Mouse (Mus musculus) liver, postnatal 0 days (tissue): ENCODE results near the gene Col23a1. TPM values are rescaled to one million over a fixed set of nuclear protein-coding genes. Genes with fewer than 3 reads are reported as not detected.
A peak's percentile ranks its signal among the peaks of the same experiment; 100 is the strongest.

Experiments used
- ATAC-seq: fragments of 200-750 bp; cut with Nextera tagmentation; 2 replicates; pipeline ENCODE4 v1.8.0; 2017; ENCODE audit warnings: mild to moderate bottlenecking, moderate library complexity
- DNase-seq: peaks from one replicate; pipeline ENCODE4 v3.0.0-alpha.2; 2016
- H3K27ac ChIP-seq: fragments of 300-500 bp; sonication (generic); 2 replicates; pipeline ENCODE4 v1.5.1; 2014; ENCODE audit warnings: antibody characterized with exemption, moderate library complexity, mild to moderate bottlenecking, low read depth
- H3K27me3 ChIP-seq: fragments of 300-500 bp; sonication (generic); 2 replicates; pipeline ENCODE4 v1.6.1; 2014; ENCODE audit warnings: low read length, control low read depth, mixed read lengths; ENCODE audit not compliant: insufficient read depth
- H3K36me3 ChIP-seq: fragments of 300-500 bp; sonication (generic); replicated peaks from 2 replicates; pipeline ENCODE4 v1.6.1; 2014; ENCODE audit warnings: mild to moderate bottlenecking, control low read depth, low read length, moderate library complexity, mixed read lengths; ENCODE audit not compliant: insufficient read depth
- H3K4me1 ChIP-seq: fragments of 300-500 bp; sonication (generic); 2 replicates; pipeline ENCODE4 v1.6.1; 2014; ENCODE audit warnings: antibody characterized with exemption, mild to moderate bottlenecking, control low read depth; ENCODE audit not compliant: insufficient read depth
- H3K4me2 ChIP-seq: fragments of 300-500 bp; sonication (generic); 2 replicates; pipeline ENCODE4 v1.6.1; 2014; ENCODE audit warnings: low read depth, mild to moderate bottlenecking, low read length, moderate library complexity, mixed read lengths
- H3K4me3 ChIP-seq: fragments of 300-500 bp; sonication (generic); 2 replicates; pipeline ENCODE4 v1.5.1; 2014; ENCODE audit warnings: low read depth, low read length
- H3K9ac ChIP-seq: fragments of 300-500 bp; sonication (generic); replicated peaks from 2 replicates; pipeline ENCODE4 v1.6.1; 2014; ENCODE audit warnings: mild to moderate bottlenecking, moderate library complexity
- H3K9me3 ChIP-seq: fragments of 300-500 bp; sonication (generic); 2 replicates; pipeline ENCODE4 v1.6.1; 2016; ENCODE audit warnings: mild to moderate bottlenecking, control low read depth, low read length, mixed read lengths
- CTCF ChIP-seq: sonication (generic); IDR thresholded peaks from 2 replicates; pipeline ENCODE4 v1.5.1; 2016; ENCODE audit warnings: antibody characterized with exemption, low read depth
- EP300 ChIP-seq: IDR thresholded peaks from 2 replicates; pipeline ENCODE4 v1.6.1; 2016; ENCODE audit warnings: antibody characterized with exemption, low read depth, mild to moderate bottlenecking
- WGBS: fragments of 180-500 bp; shearing (Covaris S2); extraction: QIAGEN DNeasy Blood & Tissue Kit; methylation state at CpG from one replicate; pipeline ENCODE4 v1.1.7; 2014; ENCODE audit not compliant: insufficient replicate concordance; 5-methylcytosine and 5-hydroxymethylcytosine counted together
- polyA plus RNA-seq: library from polyadenylated mRNA; unstranded; fragments of >200 nt; fragmentation: Nextera tagmentation; extraction: Ambion mirVana; gene quantifications from 2 replicates; pipeline ENCODE4 v1.2.1, GENCODE M21; 2015

Gene Col23a1
- polyA plus RNA-seq, 1 experiment from 2014 or later, result 0.13 TPM

DNA sequence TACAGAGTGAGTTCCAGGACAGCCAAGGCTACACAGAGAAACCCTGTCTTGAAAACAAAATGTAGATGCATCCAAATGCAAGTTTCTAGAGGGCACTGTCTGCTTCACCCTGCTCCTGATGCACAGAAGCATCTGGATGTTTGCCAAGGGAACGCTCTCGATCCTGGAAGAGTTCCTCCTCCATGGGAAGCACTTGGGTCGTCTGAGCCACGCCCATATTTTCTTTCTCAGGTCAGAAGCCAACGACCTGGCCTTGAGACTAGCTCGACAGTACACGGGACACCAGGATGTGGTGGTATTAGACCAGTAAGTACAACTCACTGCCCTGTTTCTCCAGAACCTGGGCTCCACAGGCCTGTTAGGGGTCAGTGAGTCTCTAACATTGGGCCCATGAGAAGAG is 301.4 kb downstream of the Col23a1 start:
- H3K27ac ChIP-seq, result no peak overlapping the region
- no peak overlapping the region for H3K9ac ChIP-seq
- no peak overlapping the region for H3K4me2 ChIP-seq
- H3K27me3 ChIP-seq, result no peaks in the 10 kb centered on the region
- TF ChIP-seq CTCF (no peak), EP300 (no peak)
- H3K4me1 ChIP-seq, result peaks cover 6% of the 10 kb centered on the region; the same call in 1 of the 2 replicates
- WGBS, result 65% methylated on average over 7 of the region's 7 CpGs
- H3K9me3 ChIP-seq, result no peaks in the 10 kb centered on the region
- ATAC-seq, result no peak
- DNase-seq, result no peak
- peaks cover 81% of the 10 kb centered on the region for H3K36me3 ChIP-seq
- no peak overlapping the region for H3K4me3 ChIP-seq

DNA sequence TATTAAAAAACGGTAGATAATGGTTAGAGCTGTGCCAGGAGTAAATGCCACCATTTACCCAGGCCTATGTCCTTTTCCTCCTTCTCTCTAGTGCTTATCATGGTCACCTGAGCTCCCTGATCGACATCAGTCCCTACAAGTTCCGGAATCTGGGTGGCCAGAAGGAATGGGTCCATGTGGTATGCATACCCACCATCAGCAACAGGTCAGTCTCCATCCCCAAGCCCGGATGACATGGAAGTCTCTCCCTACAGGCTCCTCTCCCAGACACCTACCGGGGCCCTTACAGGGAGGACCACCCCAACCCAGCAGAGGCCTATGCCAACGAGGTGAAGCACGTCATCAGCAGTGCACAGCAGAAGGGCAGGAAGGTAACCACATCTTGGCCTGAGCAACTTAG is 302.2 kb downstream of the Col23a1 start:
- Histone ChIP-seq H3K27me3 (no peaks in the 10 kb centered on the region), H3K4me1 (no peaks in the 10 kb centered on the region; the same call in 1 of the 2 replicates), H3K36me3 (peaks cover 87% of the 10 kb centered on the region), H3K4me2 (no peak overlapping the region), H3K9me3 (no peaks in the 10 kb centered on the region), H3K4me3 (no peak overlapping the region), H3K27ac (no peak overlapping the region), H3K9ac (no peak overlapping the region)
- TF ChIP-seq CTCF (no peak), EP300 (no peak)
- no peak for ATAC-seq
- DNase-seq, result no peak
- 82% methylated on average over 7 of the region's 7 CpGs for WGBS

DNA sequence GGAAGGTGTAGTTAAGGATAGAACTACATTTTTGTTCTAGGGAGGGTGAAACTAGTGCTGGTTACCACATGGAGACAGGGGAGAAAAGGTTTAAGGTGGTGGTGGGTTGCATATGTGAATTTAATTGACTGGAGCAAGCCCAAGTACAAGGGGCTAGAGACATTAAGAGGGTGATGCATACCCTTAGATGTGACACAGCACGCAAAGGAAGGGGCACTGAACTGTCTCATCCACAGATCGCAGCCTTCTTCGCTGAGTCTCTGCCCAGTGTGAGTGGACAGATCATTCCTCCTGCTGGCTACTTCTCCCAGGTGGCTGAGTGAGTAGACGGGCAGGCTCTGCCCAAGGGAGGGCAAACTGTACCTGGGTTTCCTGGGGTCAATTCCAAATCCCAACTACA is 303.6 kb downstream of the Col23a1 start:
- Histone ChIP-seq H3K9ac (no peak overlapping the region), H3K27ac (no peak overlapping the region), H3K9me3 (no peaks in the 10 kb centered on the region), H3K36me3 (peaks cover 89% of the 10 kb centered on the region), H3K4me1 (no peaks in the 10 kb centered on the region), H3K27me3 (no peaks in the 10 kb centered on the region), H3K4me3 (no peak overlapping the region), H3K4me2 (no peak overlapping the region)
- TF ChIP-seq CTCF (no peak), EP300 (no peak)
- ATAC-seq (no peak), DNase-seq (no peak)
- WGBS, result 95% methylated on average over 4 of the region's 4 CpGs

DNA sequence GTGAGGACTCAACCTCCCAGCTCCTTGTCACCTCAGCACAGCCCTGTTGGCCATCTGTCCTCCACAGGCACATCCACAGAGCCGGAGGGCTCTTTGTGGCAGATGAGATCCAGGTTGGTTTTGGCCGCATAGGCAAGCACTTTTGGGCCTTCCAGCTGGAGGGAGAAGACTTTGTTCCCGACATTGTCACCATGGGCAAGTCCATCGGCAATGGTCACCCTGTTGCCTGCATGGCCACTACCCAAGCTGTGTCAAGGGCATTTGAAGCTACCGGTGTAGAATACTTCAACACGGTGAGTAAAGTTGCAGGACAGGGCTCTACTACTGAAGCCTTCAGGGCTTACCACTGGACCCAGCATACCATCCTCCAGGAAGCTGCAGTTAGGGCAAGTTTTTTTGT is 304.1 kb downstream of the Col23a1 start:
- Histone ChIP-seq H3K4me1 (no peaks in the 10 kb centered on the region), H3K9ac (no peak overlapping the region), H3K27ac (no peak overlapping the region), H3K36me3 (peaks cover 91% of the 10 kb centered on the region), H3K4me3 (no peak overlapping the region), H3K27me3 (no peaks in the 10 kb centered on the region), H3K9me3 (no peaks in the 10 kb centered on the region), H3K4me2 (no peak overlapping the region)
- TF ChIP-seq EP300 (no peak), CTCF (no peak)
- 86% methylated on average over 6 of the region's 6 CpGs for WGBS
- DNase-seq, result no peak
- ATAC-seq, result peak; percentile 7; the same call in 1 of the 2 replicates

DNA sequence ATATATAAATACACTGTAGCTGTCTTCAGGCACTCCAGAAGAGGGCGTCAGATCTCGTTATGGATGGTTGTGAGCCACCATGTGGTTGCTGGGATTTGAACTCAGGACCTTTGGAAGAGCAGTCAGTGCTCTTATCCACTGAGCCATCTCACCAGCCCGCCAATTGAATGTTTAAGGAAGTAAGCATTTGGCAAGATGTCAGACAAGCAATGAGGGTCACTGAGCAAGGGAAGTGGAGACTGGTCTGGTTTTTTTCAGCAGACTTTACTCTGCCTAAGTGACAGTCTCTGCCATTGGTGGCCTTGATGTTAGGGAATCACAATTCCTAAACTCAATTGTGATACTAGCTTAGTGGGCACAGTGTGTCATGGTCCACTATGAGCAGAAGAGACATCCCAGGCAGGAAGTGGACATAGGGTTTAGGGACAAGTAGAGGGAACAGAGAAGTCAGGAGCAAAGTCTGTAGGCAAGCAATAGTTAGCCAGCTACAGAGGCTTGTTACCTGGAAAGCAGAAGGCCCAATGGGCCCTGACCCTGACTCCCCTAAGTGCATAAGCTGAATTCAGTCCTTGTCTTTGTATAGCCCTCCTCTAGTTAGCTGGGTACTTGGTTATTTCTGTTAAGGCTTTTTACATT is 305.1 kb downstream of the Col23a1 start:
- 46% methylated on average over 3 of the region's 3 CpGs for WGBS
- Histone ChIP-seq H3K4me1 (no peaks in the 10 kb centered on the region), H3K36me3 (peaks cover 92% of the 10 kb centered on the region), H3K9ac (no peak overlapping the region), H3K4me2 (no peak overlapping the region), H3K27ac (peak overlapping the region; percentile 26), H3K27me3 (no peaks in the 10 kb centered on the region), H3K9me3 (no peaks in the 10 kb centered on the region), H3K4me3 (no peak overlapping the region)
- TF ChIP-seq EP300 (no peak), CTCF (no peak)
- DNase-seq (no peak), ATAC-seq (peak; percentile 12; the same call in 1 of the 2 replicates)

DNA sequence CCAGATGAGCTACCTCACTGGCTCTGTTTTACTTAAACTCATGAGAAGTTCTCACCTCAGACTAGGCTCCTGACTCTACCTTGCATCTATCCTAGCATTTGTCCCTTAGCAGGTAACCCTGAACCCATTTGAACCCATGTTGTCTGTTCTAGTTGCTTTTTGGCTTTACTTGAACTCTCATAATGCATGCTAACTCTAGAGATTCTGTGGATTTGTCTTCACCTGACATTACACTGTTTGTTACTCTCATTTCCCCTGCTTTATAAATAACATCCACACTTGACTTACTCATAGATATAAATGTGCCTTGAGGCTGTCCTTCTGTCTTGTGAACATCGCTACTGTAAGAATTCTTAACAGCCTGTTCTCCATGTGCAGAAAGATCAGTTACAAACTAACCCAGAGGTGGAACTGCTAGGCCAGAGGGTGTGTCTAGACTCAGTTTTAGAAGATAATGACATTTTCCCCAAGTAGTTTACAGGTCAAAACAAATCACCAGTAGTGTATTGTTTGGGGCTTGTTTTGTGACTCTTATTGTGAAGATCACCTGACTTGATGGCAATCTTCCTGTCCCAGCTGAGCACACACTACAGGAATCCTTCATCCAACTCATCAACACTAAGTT is 305.9 kb downstream of the Col23a1 start:
- Histone ChIP-seq H3K36me3 (peaks cover 95% of the 10 kb centered on the region), H3K9me3 (no peaks in the 10 kb centered on the region), H3K9ac (no peak overlapping the region), H3K27me3 (no peaks in the 10 kb centered on the region), H3K4me3 (no peak overlapping the region), H3K27ac (peak overlapping the region; percentile 26; the same call in 1 of the 2 replicates), H3K4me2 (no peak overlapping the region), H3K4me1 (no peaks in the 10 kb centered on the region)
- TF ChIP-seq EP300 (no peak), CTCF (no peak)
- ATAC-seq (peak; percentile 9; the same call in 1 of the 2 replicates), DNase-seq (no peak)
- WGBS, result 79% methylated on average over 1 of the region's 1 CpGs
